Mouse (Mus musculus) liver, postnatal 0 days (tissue): Measurements from ENCODE around the gene Asah2. TPM values are rescaled to one million over a fixed set of nuclear protein-coding genes. Genes with fewer than 3 reads are reported as not detected.
"Not testable (repeated sequence)": the region's sequence is repeated elsewhere in the genome, so short reads cannot be mapped to it uniquely, and the experiment has no call there.

Source experiments
- ATAC-seq: fragments of 200-750 bp; cut with Nextera tagmentation; 2 replicates; pipeline ENCODE4 v1.8.0; 2017; ENCODE audit warnings: mild to moderate bottlenecking, moderate library complexity
- DNase-seq: peaks from one replicate; pipeline ENCODE4 v3.0.0-alpha.2; 2016
- H3K27ac ChIP-seq: fragments of 300-500 bp; sonication (generic); 2 replicates; pipeline ENCODE4 v1.5.1; 2014; ENCODE audit warnings: antibody characterized with exemption, moderate library complexity, mild to moderate bottlenecking, low read depth
- H3K27me3 ChIP-seq: fragments of 300-500 bp; sonication (generic); 2 replicates; pipeline ENCODE4 v1.6.1; 2014; ENCODE audit warnings: low read length, control low read depth, mixed read lengths; ENCODE audit not compliant: insufficient read depth
- H3K36me3 ChIP-seq: fragments of 300-500 bp; sonication (generic); replicated peaks from 2 replicates; pipeline ENCODE4 v1.6.1; 2014; ENCODE audit warnings: mild to moderate bottlenecking, control low read depth, low read length, moderate library complexity, mixed read lengths; ENCODE audit not compliant: insufficient read depth
- H3K4me1 ChIP-seq: fragments of 300-500 bp; sonication (generic); 2 replicates; pipeline ENCODE4 v1.6.1; 2014; ENCODE audit warnings: antibody characterized with exemption, mild to moderate bottlenecking, control low read depth; ENCODE audit not compliant: insufficient read depth
- H3K4me2 ChIP-seq: fragments of 300-500 bp; sonication (generic); 2 replicates; pipeline ENCODE4 v1.6.1; 2014; ENCODE audit warnings: low read depth, mild to moderate bottlenecking, low read length, moderate library complexity, mixed read lengths
- H3K4me3 ChIP-seq: fragments of 300-500 bp; sonication (generic); 2 replicates; pipeline ENCODE4 v1.5.1; 2014; ENCODE audit warnings: low read depth, low read length
- H3K9ac ChIP-seq: fragments of 300-500 bp; sonication (generic); replicated peaks from 2 replicates; pipeline ENCODE4 v1.6.1; 2014; ENCODE audit warnings: mild to moderate bottlenecking, moderate library complexity
- H3K9me3 ChIP-seq: fragments of 300-500 bp; sonication (generic); 2 replicates; pipeline ENCODE4 v1.6.1; 2016; ENCODE audit warnings: mild to moderate bottlenecking, control low read depth, low read length, mixed read lengths
- CTCF ChIP-seq: sonication (generic); IDR thresholded peaks from 2 replicates; pipeline ENCODE4 v1.5.1; 2016; ENCODE audit warnings: antibody characterized with exemption, low read depth
- EP300 ChIP-seq: IDR thresholded peaks from 2 replicates; pipeline ENCODE4 v1.6.1; 2016; ENCODE audit warnings: antibody characterized with exemption, low read depth, mild to moderate bottlenecking
- WGBS: fragments of 180-500 bp; shearing (Covaris S2); extraction: QIAGEN DNeasy Blood & Tissue Kit; methylation state at CpG from one replicate; pipeline ENCODE4 v1.1.7; 2014; ENCODE audit not compliant: insufficient replicate concordance; 5-methylcytosine and 5-hydroxymethylcytosine counted together
- polyA plus RNA-seq: library from polyadenylated mRNA; unstranded; fragments of >200 nt; fragmentation: Nextera tagmentation; extraction: Ambion mirVana; gene quantifications from 2 replicates; pipeline ENCODE4 v1.2.1, GENCODE M21; 2015

The Asah2 gene
- polyA plus RNA-seq, 1 experiment from 2014 or later: 0.65 TPM

DNA sequence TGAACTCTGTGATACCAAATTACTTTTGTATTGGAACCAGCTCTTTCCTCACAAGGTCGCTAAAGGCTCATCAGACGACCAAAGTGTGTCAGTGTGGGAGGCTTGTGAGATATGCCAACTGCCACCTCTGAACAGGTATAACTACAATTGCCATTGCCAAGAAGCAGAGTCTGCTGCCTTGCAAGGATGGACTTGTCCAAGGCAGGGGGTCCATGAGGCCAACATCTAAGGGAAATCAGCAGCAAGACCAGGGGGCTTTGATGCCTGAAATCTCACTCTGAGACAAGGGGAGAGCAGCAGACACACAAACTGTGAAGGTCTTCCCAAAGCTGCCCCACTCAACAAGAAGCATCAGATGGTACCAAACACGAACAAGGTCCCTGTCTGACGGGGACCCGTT, 29.9 kb upstream of the Asah2 start:
- WGBS: 68% methylated on average over 5 of the region's 5 CpGs
- peaks cover 5% of the 10 kb centered on the region for H3K4me1 ChIP-seq
- H3K4me3 ChIP-seq: no peak overlapping the region
- ATAC-seq: no peak
- H3K9me3 ChIP-seq: no peaks in the 10 kb centered on the region
- H3K9ac ChIP-seq: no peak overlapping the region
- H3K36me3 ChIP-seq: peaks cover 17% of the 10 kb centered on the region
- no peak overlapping the region for H3K27ac ChIP-seq
- no peak overlapping the region for H3K4me2 ChIP-seq
- H3K27me3 ChIP-seq: no peaks in the 10 kb centered on the region
- TF ChIP-seq CTCF (no peak), EP300 (no peak)
- DNase-seq: no peak

DNA sequence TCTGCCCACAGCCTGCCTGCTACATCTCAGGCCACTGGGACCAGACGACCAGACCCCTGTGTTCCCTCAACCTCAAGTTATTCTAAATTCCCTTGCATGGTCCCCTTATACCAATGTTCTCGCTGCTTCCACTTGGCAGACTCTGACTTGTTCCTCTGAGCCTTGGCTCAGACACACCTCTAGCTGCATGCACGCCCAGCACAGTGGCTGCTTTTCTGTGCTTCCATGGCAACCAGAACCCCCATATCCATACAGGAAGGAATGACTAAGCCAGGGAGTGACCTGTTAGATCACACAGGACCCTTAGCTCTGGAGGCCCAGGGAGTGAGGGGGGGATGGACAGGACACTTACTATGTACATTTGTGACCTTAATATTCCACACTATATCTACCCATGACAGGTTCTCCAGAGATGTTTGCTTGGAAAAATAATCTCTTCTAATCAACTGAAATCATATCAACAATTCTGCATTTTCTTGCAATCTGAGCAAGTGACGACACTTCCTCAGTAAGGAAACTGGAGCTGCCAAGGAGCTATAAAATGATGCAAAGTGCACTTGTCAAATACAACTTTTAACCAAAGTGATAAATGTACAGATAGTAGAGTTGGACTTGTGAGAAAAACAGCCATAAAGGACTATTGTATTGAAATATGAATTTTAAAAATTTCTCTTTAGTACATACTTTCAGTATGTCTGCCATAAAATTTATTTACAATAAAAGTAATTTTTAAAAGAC, 29.0 kb upstream of the Asah2 start:
- peaks cover 12% of the 10 kb centered on the region for H3K36me3 ChIP-seq
- ATAC-seq: peak; percentile 48
- H3K27ac ChIP-seq: no peak overlapping the region
- no peaks in the 10 kb centered on the region for H3K27me3 ChIP-seq
- H3K4me3 ChIP-seq: no peak overlapping the region
- DNase-seq: no peak
- H3K4me2 ChIP-seq: no peak overlapping the region
- H3K9ac ChIP-seq: no peak overlapping the region
- WGBS: 76% methylated on average over 4 of the region's 4 CpGs
- no peaks in the 10 kb centered on the region for H3K9me3 ChIP-seq
- peaks cover 5% of the 10 kb centered on the region for H3K4me1 ChIP-seq
- TF ChIP-seq CTCF (no peak), EP300 (no peak)

DNA sequence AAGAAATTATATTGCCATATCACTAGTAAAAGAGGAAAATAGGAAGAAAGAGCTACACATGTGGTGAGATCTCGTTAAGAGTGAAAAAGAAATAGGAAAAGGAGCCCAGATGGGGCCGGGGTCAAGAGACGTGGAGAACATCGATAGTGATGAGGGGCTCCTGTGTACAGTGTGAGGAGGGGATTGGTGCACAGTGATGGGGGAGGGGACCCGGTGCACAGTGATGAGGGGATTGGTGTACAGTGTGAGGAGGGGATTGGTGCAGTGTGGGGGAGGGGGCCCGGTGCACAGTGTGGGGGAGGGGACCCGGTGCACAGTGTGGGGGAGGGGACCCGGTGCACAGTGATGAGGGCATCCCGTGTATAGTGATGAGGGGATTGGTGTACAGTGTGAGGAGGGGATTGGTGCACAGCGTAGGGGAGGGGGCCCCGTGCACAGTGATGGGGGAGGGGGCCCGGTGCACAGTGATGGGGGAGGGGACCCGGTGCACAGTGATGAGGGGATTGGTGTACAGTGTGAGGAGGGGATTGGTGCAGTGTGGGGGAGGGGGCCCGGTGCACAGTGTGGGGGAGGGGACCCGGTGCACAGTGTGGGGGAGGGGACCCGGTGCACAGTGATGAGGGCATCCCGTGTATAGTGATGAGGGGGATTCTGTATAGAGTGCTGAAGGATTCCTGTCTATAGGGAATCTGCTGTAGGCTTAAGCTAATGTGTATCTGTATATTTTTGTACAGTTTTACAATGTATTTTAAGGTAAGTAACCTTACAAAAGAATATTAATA, 23.9 kb upstream of the Asah2 start:
- not testable (repeated sequence) for H3K27ac ChIP-seq, H3K27me3 ChIP-seq, H3K4me2 ChIP-seq, H3K4me1 ChIP-seq, H3K9me3 ChIP-seq, DNase-seq, H3K9ac ChIP-seq, ATAC-seq, H3K4me3 ChIP-seq
- WGBS: 94% methylated on average over 13 of the region's 17 CpGs
- peaks cover 17% of the 10 kb centered on the region for H3K36me3 ChIP-seq

DNA sequence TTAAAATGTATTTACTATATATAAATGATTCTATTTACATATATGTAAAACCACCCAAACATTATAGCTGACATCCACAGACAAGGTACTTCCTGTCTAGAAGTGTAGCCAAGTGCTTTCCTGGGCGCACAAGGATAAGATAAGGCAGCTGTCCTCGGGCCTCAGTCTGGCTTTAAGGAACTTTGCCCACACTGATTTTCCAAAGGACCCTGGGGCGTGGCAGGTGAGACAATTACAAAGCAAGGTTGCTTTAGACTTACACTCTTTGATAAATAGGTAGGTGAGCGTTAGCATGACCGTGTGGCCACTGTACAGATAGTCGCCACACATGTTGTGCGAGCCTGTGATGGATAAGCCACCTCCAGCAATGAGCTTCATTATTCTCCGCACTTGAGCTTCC, 21.3 kb upstream of the Asah2 start:
- Histone ChIP-seq H3K4me3 (no peak overlapping the region), H3K27ac (no peak overlapping the region), H3K9me3 (no peaks in the 10 kb centered on the region), H3K36me3 (peaks cover 29% of the 10 kb centered on the region), H3K9ac (no peak overlapping the region), H3K27me3 (no peaks in the 10 kb centered on the region), H3K4me1 (no peaks in the 10 kb centered on the region), H3K4me2 (no peak overlapping the region)
- 78% methylated on average over 8 of the region's 8 CpGs for WGBS
- no peak for DNase-seq
- ATAC-seq: no peak
- no peak for TF ChIP-seq CTCF

DNA sequence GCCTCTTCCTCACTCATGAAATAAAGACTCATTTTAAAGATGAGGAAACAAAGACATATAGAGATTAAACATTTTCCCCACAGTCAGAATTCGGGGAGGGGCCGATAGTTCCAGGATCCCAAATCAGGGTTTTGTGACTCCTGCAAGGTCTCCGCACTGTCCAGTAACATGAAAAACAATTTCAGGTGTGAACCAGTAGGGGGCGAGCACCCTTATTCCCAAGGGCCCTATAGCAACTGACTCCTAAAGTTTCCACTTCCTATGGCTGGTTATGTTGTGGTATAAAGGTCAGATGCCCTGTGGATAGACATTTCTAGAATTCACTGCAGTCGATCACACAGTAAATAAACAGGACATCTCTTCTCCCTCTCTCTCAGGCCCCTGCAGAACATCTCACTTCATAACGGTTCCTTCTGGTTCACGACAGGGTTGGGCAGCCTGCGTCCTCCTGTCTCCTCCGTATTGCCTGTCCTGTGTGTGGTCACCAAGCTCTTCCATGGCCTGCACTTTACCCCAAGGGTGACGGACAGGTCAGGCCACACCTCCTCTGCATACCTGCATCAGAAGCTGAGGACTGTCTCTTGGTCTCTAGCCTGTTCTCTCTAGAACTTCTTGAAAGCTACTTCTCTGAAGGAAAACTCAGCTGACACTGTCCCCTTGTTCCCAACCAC, 19.3 kb upstream of the Asah2 start:
- H3K4me3 ChIP-seq: no peak overlapping the region
- no peak for DNase-seq
- 63% methylated on average over 10 of the region's 10 CpGs for WGBS

DNA sequence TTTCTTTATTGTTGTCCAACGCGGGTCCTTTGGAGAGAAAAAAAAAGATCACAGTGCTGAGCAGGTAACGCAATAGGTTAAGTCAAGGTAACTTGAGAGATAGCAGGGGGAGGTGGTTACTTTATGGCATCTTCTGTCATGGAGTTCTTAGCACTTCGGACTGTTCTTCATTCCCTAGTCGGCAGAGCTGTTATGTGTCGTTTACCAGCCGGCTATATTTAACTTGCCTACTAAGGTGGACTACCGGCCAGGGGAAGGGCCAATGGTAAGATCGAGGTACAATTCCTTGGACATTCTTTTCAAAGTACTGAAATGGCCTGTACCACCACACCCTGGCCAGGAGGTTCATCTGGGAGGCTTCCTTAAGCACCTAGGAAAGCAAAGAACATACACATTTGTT, 16.1 kb upstream of the Asah2 start:
- Histone ChIP-seq H3K27ac (no peak overlapping the region), H3K4me1 (peaks cover 3% of the 10 kb centered on the region; the same call in 1 of the 2 replicates), H3K27me3 (no peaks in the 10 kb centered on the region), H3K9me3 (no peaks in the 10 kb centered on the region), H3K4me3 (no peak overlapping the region), H3K36me3 (peaks cover 41% of the 10 kb centered on the region), H3K4me2 (no peak overlapping the region), H3K9ac (no peak overlapping the region)
- 91% methylated on average over 9 of the region's 9 CpGs for WGBS
- ATAC-seq: no peak
- no peak for DNase-seq
- TF ChIP-seq CTCF (no peak), EP300 (no peak)

More for the DNA sequence above, 19.3 kb upstream of the Asah2 start:
- H3K36me3 ChIP-seq: peaks cover 35% of the 10 kb centered on the region
- ATAC-seq: peak; percentile 73
- no peak overlapping the region for H3K27ac ChIP-seq
- H3K9ac ChIP-seq: no peak overlapping the region
- no peak overlapping the region for H3K4me2 ChIP-seq
- H3K9me3 ChIP-seq: no peaks in the 10 kb centered on the region
- peak; percentile 75 for TF ChIP-seq CTCF
- TF ChIP-seq EP300: no peak
- no peaks in the 10 kb centered on the region for H3K4me1 ChIP-seq
- H3K27me3 ChIP-seq: no peaks in the 10 kb centered on the region
